Mouse (Mus musculus) limb, embryonic 14.5 days (tissue): ENCODE data around the gene Mov10. TPM values are rescaled to one million over a fixed set of nuclear protein-coding genes. Genes with fewer than 3 reads are reported as not detected.

ENCODE experiments used
- ATAC-seq: fragments of 200-750 bp; cut with Nextera tagmentation; 2 replicates; pipeline ENCODE4 v1.8.0; 2017; ENCODE audit warnings: low read depth, moderate number of reproducible peaks, moderate TSS enrichment; ENCODE audit not compliant: low FRiP score
- DNase-seq: peaks from one replicate; pipeline ENCODE4 v3.0.0-alpha.2; 2015; ENCODE audit warnings: low spot score
- H3K27ac ChIP-seq: fragments of 300-500 bp; sonication (generic); replicated peaks from 2 replicates; pipeline ENCODE4 v1.5.1; 2014; ENCODE audit warnings: low read depth, mild to moderate bottlenecking, low read length, moderate library complexity, mixed read lengths
- H3K27me3 ChIP-seq: fragments of 300-500 bp; sonication (generic); 2 replicates; pipeline ENCODE4 v1.6.1; 2014; ENCODE audit warnings: low read length, mixed read lengths; ENCODE audit not compliant: control insufficient read depth, insufficient read depth
- H3K36me3 ChIP-seq: fragments of 300-500 bp; sonication (generic); 2 replicates; pipeline ENCODE4 v1.6.1; 2014; ENCODE audit warnings: mild to moderate bottlenecking, low read length, moderate library complexity, mixed read lengths; ENCODE audit not compliant: control insufficient read depth, insufficient read depth
- H3K4me1 ChIP-seq: fragments of 300-500 bp; sonication (generic); 2 replicates; pipeline ENCODE4 v1.6.1; 2014; ENCODE audit warnings: antibody characterized with exemption, low read length, mixed read lengths; ENCODE audit not compliant: control insufficient read depth, insufficient read depth
- H3K4me2 ChIP-seq: fragments of 300-500 bp; sonication (generic); replicated peaks from 2 replicates; pipeline ENCODE4 v1.6.1; 2014; ENCODE audit warnings: low read depth, mild to moderate bottlenecking, low read length, moderate library complexity; ENCODE audit not compliant: severe bottlenecking
- H3K4me3 ChIP-seq: fragments of 300-500 bp; sonication (generic); replicated peaks from 2 replicates; pipeline ENCODE4 v1.5.1; 2014; ENCODE audit warnings: low read length
- H3K9ac ChIP-seq: fragments of 300-500 bp; sonication (generic); 2 replicates; pipeline ENCODE4 v1.6.1; 2014; ENCODE audit warnings: mild to moderate bottlenecking, low read depth, low read length, moderate library complexity; ENCODE audit not compliant: severe bottlenecking
- H3K9me3 ChIP-seq: fragments of 300-500 bp; sonication (generic); 2 replicates; pipeline ENCODE4 v1.6.1; 2016; ENCODE audit warnings: low read length; ENCODE audit not compliant: control insufficient read depth
- POLR2A ChIP-seq: fragments of 200-500 bp; IDR thresholded peaks from 2 replicates; pipeline ENCODE4 v1.8.0; 2012; ENCODE audit warnings: inconsistent platforms, mild to moderate bottlenecking, moderate library complexity, borderline replicate concordance; ENCODE audit not compliant: insufficient read depth, insufficient read length; ENCODE audit errors: extremely low read depth
- WGBS: fragments of 180-500 bp; shearing (Covaris S2); extraction: QIAGEN DNeasy Blood & Tissue Kit; methylation state at CpG from one replicate; pipeline ENCODE4 v1.1.7; 2014; 5-methylcytosine and 5-hydroxymethylcytosine counted together
- polyA plus RNA-seq, 2 experiments: library from polyadenylated mRNA; depleted of rRNA in 1 of 2; stranded (reverse) in 1 of 2; unstranded in 1 of 2; fragments of >200 nt; fragmentation: Nextera tagmentation in 1 of 2; extraction: Ambion mirVana in 1 of 2; gene quantifications; 2 replicates each; pipeline versions ENCODE4 v1.2.1 to v1.2.3; 2012 to 2014

Gene Mov10
- polyA plus RNA-seq, 2 experiments = 32.7 to 41.6 TPM

DNA sequence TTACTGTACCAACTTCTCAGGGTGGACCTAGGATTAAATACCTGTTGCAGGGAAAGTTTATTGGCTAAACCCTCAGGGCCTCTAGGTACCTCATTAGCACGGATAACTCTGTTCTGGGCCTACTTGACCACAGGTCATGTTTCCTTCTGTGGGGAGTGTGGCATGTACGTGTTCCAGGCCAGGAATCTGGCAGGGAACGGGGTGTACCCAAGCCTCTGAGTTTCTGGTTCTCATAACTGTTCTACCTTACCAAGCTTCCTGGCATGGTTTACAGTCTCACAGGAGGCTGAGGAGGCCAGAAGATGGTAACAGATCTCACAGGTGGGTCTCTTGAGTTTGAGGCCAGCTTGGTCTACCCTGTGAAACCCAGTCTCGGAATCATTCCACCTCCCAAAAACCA, 28.2 kb upstream of the Mov10 start:
- Histone ChIP-seq H3K27me3 (no peaks in the 10 kb centered on the region), H3K36me3 (peaks cover 41% of the 10 kb centered on the region), H3K9me3 (no peaks in the 10 kb centered on the region), H3K4me1 (no peaks in the 10 kb centered on the region), H3K4me3 (no peak overlapping the region), H3K9ac (no peak overlapping the region), H3K27ac (no peak overlapping the region), H3K4me2 (no peak overlapping the region)
- DNase-seq = no peak
- 65% methylated on average over 4 of the region's 4 CpGs for WGBS
- ATAC-seq = no peak
- no peak for TF ChIP-seq POLR2A

GRCm38 (mm10) chr3:104841049-104841448, 22.7 kb upstream of the Mov10 start:
- 91% methylated on average over 5 of the region's 5 CpGs for WGBS
- ATAC-seq (no peak), DNase-seq (no peak)

DNA sequence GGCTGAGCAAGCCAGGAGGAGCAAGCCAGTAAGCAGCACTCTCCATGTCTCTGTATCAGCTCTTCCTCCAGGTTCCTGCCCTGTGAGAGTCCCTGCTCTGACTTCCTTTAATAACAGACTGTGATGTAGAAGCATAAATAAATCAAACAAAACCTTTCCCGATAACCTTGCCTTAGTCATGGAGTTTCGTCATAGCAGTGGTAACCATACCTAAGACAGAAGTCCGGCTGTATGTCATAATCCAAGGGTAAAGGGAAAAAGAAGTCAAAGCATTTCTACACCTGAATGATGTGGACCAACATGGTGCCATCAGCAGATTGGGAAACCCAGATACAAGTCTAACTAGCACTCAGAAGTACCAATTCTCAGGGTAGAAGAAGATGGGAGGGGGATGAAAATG, 17.4 kb upstream of the Mov10 start:
- H3K4me2 ChIP-seq = no peak overlapping the region
- H3K36me3 ChIP-seq = peaks cover 66% of the 10 kb centered on the region
- ATAC-seq = no peak
- H3K4me3 ChIP-seq = no peak overlapping the region
- H3K9me3 ChIP-seq = no peaks in the 10 kb centered on the region
- H3K27ac ChIP-seq = no peak overlapping the region
- H3K27me3 ChIP-seq = no peaks in the 10 kb centered on the region
- no peak overlapping the region for H3K9ac ChIP-seq
- H3K4me1 ChIP-seq = no peaks in the 10 kb centered on the region
- DNase-seq = no peak
- WGBS = 97% methylated on average over 3 of the region's 3 CpGs
- no peak for TF ChIP-seq POLR2A

More at GRCm38 (mm10) chr3:104841049-104841448, 22.7 kb upstream of the Mov10 start:
- Histone ChIP-seq H3K9ac (no peak overlapping the region), H3K4me3 (no peak overlapping the region), H3K36me3 (peaks cover 66% of the 10 kb centered on the region), H3K4me2 (no peak overlapping the region), H3K9me3 (no peaks in the 10 kb centered on the region), H3K4me1 (no peaks in the 10 kb centered on the region), H3K27me3 (no peaks in the 10 kb centered on the region), H3K27ac (no peak overlapping the region)
- TF ChIP-seq POLR2A = no peak

DNA sequence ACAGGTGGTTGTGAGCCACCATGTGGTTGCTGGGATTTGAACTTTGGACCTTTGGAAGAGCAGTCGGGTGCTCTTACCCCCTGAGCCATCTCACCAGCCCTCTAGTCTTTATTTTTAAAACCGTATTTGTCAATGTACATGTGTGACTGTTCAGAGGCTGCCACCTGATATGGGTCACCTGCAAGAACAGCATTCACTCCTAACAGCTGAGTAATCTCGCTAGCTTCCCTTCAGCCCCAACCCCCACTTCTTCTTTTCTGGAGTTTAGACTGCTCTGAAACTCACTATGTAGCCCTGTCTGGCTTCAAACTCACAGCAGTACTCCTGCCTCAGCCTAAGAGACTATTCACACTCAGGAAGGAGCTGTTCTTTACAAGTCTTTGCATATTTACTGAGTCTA, 4.0 kb upstream of the Mov10 start:
- peaks cover 34% of the 10 kb centered on the region for H3K36me3 ChIP-seq
- H3K9me3 ChIP-seq = no peaks in the 10 kb centered on the region
- no peak overlapping the region for H3K27ac ChIP-seq
- H3K4me3 ChIP-seq = no peak overlapping the region
- 0 out of 2 replicates have a peak, but pooled peaks cover 6% of the 10 kb centered on the region for H3K4me1 ChIP-seq
- ATAC-seq = no peak
- TF ChIP-seq POLR2A = no peak
- WGBS = 81% methylated on average over 3 of the region's 3 CpGs
- no peaks in the 10 kb centered on the region for H3K27me3 ChIP-seq
- no peak overlapping the region for H3K9ac ChIP-seq
- H3K4me2 ChIP-seq = no peak overlapping the region
- DNase-seq = no peak

- ATAC-seq = no peak
- 54% methylated on average over 1 of the region's 1 CpGs for WGBS
- no peaks in the 10 kb centered on the region for H3K27me3 ChIP-seq
Measured at GRCm38 (mm10) chr3:104820426-104820825, 2.1 kb upstream of the Mov10 start.

DNA sequence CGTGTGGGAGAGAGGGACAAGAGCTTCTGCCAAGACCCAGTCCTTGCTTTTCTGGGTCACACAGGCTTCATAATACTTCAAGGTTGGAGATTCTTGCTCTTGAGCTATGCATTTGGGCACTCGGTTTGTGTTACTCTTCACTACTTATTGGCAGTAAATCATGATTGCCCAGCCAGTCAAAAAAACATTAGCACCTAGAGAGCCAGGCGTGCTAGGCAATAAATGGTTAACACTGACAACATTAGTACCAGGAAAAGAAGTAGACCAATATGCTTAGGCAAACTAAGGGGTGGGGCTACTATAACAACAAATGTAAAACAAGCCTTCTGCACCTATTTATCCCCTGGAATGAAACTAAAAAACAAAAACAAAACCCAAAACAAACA, 379 bp upstream of the Mov10 start:
- H3K27me3 ChIP-seq = no peaks in the 10 kb centered on the region
- H3K9me3 ChIP-seq = no peaks in the 10 kb centered on the region
- DNase-seq (no peak), ATAC-seq (no peak)
- peak overlapping the region; percentile 57 for H3K4me2 ChIP-seq
- H3K27ac ChIP-seq = peak overlapping the region; percentile 94
- H3K4me1 ChIP-seq = peaks cover 20% of the 10 kb centered on the region
- H3K4me3 ChIP-seq = peak overlapping the region; percentile 86
- H3K36me3 ChIP-seq = peaks cover 14% of the 10 kb centered on the region; the same call in 1 of the 2 replicates
- TF ChIP-seq POLR2A = no peak
- WGBS = 0% methylated on average over 3 of the region's 3 CpGs
- no peak overlapping the region for H3K9ac ChIP-seq

More at GRCm38 (mm10) chr3:104820426-104820825, 2.1 kb upstream of the Mov10 start:
- Histone ChIP-seq H3K4me2 (no peak overlapping the region), H3K4me3 (no peak overlapping the region), H3K36me3 (peaks cover 16% of the 10 kb centered on the region), H3K4me1 (peaks cover 20% of the 10 kb centered on the region), H3K9me3 (no peaks in the 10 kb centered on the region), H3K27ac (no peak overlapping the region), H3K9ac (no peak overlapping the region)
- DNase-seq = no peak
- no peak for TF ChIP-seq POLR2A
